Mouse (Mus musculus) adrenal gland, adult 18-20 months (tissue): ENCODE results near the gene Gstm7. TPM values are rescaled to one million over a fixed set of nuclear protein-coding genes. Genes with fewer than 3 reads are reported as not detected.
"Not testable (repeated sequence)": the region's sequence is repeated elsewhere in the genome, so short reads cannot be mapped to it uniquely, and the experiment has no call there.

ENCODE experiments used
- DNase-seq, 2 experiments: peaks; one replicate each; pipeline ENCODE4 v3.0.0; 2021 to 2022; ENCODE audit warnings: low spot score in 2 of 2
- total RNA-seq, 2 experiments: library from RNA; stranded (reverse); gene quantifications; 1 replicate in 1 of 2; 2 replicates in 1 of 2; pipeline ENCODE4 v1.2.3; 2021

Gene Gstm7
- total RNA-seq, 2 experiments from 2014 or later, result 143 to 179 TPM

DNA sequence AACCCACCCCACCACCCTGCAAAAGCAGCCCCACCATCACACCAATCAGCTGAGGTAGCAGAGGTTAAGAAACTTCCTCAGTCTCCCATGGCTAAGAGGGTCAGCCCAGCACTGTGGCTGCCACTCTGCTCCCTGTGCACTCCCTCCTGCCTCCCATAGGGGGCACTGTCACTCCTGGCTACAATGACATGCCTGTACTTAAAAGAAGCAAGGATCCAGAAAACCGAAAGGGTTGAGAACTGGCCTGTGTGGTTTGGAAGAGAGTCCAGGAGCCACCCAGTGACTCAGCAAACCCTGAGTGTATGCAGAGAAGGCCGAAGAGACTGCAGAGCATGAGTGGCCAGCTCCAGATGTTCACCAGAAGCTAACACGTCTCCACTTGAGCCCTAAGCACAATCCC, 7.8 kb upstream of the Gstm7 start:
- peak; percentile 69 to 72 for DNase-seq

- no peak for DNase-seq
Observed at GRCm38 (mm10) chr3:107935888-107936287, 4.3 kb upstream of the Gstm7 start.

DNA sequence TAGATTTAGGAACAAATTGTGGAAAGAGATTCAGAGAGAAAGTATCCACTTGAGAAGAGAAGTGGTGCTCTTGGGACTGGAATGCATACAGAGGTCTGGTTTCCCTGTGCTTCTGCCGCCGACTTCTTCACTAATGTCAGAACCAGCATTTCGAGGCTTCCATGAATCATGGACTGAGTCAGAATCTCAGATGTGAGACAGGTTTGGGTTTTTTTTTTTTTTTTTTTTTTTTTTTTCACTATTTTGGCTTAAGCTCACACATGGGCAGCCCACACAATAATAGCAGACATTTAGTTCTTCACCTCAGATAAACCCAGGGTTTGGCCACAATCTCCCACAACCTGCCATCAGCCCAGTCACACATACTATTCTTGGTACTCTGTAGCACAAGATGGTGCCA, 3.7 kb upstream of the Gstm7 start:
- DNase-seq, result no peak

DNA sequence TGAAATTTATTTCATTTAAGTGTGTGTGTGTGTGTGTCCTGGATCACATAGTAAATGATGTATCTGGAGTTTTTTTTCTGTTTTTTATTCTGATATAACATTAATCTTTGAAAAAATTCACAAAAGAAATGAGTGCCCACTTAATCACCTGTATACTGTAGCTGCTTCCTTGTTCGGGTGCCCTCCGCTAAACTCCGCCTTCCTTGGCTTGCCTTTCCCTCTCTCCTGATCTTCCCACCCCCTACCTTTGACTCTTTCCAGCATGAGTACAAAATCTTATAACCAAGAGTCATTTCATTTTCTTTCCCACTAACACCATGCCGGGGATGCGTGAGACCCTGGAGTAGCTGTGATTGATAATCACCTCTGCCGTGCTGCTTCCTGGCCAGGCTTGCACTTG, 511 bp upstream of the Gstm7 start:
- DNase-seq, result no peak

DNA sequence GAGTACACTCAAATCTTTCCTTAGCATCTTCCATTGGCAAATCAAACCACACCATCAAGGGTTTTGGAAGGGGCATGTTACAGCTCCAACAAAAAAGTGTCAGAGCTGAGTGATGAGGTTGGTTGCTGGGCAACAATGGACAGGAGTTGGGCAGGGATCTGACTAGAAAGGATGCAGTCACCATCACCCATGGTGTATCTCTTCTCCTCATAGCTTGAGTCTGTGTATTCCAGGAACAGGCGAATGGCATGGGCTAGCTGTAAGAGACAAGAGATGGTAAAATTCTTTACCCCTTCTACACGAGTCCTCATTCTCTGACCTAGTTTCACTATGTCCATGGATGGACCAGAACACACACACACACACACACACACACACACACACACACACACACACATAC, 483 bp downstream of the Gstm7 start:
- no peak for DNase-seq

DNA sequence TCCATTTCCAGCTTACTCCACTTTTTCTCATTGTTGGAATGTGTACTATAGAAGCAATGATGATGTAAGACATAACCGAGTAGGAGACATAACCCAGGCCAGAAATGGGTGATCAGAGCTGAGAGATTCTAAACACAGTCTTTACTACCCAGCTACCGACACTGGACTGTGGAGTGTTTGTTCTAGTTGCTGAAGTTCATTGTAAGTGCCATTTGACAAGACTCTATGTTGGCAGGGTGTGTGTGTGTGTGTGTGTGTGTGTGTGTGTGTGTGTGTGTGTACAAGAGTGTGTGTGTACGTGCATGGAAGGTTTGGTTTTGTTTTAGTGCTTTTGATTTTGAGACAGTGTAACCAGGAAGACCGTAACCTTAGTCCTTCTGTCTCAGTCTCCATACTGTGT, 1.9 kb downstream of the Gstm7 start:
- DNase-seq, result no peak

- no peak for DNase-seq
Observed at GRCm38 (mm10) chr3:107929243-107929642, 2.4 kb downstream of the Gstm7 start.

- no peak for DNase-seq
Observed at GRCm38 (mm10) chr3:107928691-107929090, 2.9 kb downstream of the Gstm7 start.

DNA sequence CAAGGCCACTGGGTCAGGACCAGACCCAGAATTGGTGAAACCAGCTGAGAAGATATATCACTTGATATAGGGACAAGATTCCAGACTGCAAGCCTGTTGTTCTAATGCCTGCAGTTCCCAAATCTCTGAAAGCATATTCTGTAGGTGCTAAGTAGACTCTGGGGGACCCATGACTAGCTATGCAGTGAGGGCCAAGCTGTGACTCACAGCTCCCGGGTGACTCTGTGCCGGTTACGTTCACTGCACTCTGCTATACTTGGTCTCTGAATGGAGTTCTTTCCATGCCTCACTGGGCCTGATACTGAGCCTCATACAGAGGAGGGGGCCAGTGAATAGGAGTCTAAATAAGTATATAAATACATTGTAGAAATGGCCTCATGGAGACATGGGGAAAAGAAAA, 3.8 kb downstream of the Gstm7 start:
- DNase-seq, result no peak

- DNase-seq, result no peak
Observed at GRCm38 (mm10) chr3:107925335-107925734, 6.3 kb downstream of the Gstm7 start.

GRCm38 (mm10) chr3:107920348-107920747, 11.3 kb downstream of the Gstm7 start:
- no peak for DNase-seq

GRCm38 (mm10) chr3:107917783-107918408, 13.7 kb downstream of the Gstm7 start:
- DNase-seq, result peak; percentile 46 to 55

DNA sequence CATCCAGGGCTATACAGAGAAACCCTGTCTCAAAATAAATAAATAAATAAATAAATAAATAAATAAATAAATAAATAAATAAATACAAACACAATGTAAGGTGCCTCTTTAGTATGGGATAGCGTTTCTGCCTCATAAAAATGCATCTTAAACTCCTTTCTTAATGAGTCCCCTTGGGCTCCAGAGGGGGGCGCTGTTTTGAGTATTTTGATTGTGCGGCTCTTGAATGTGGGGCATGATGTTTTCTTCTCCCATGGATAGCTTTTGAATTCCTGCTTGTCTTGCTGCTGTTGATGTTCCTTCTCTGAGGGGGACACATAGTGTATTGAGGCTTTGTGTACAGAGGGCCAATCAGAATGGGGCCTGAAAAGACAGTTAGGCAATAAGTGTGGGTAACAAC, 14.5 kb downstream of the Gstm7 start:
- no peak for DNase-seq

DNA sequence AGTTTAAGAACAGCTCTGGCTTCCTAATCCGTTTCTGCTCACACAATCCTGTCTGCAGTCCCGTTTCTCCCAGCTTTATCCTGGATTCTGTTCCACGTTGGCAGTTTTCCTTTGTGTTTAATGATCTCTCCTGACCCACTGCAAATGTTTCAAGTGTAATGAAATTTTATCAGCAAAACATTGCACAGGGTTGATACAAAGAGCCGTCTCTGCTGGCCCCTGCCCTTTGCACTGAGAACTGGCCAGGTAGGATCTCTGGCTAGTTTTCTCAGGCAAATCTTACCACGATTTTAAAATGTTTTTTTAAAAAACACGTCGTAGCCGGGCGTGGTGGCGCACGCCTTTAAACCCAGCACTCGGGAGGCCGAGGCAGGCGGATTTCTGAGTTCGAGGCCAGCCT, 14.9 kb downstream of the Gstm7 start:
- no peak for DNase-seq

- no peak for DNase-seq
Observed at GRCm38 (mm10) chr3:107905942-107906341, 25.7 kb downstream of the Gstm7 start.

DNA sequence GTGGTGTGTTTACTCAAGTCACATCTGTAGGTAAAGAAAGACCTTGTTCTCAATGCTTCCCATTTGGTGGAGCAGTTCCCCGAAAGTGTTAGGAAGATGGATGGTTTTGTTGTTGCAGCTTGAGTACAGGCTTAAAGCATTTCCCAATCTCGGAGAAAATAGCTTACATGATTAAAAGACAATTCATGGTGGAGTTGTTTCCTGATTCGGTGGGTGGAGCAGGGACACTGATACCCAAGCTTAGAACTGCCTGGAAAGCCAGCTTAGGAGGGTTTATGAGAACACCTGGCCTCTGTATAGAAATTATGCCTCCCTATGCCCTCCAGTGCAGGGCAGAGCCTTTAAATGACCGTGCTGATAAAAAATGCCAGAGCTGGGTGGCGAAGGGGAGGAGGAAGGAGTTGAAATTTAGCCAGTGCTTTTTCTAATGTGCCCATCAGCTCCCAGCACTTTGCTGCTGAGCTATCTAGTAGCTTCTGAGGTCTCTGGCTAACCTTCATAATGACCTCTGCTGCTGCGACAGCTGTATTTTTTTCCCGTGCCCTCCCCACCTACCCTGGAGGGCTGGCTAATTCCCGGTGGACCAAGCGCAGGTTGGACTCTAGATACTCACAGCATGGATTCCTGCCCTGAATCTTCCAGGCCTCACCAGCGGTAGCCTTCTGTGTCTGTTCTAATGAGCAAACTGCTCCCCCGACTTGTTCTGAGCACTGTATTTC, 30.5 kb downstream of the Gstm7 start:
- no peak for DNase-seq

DNA sequence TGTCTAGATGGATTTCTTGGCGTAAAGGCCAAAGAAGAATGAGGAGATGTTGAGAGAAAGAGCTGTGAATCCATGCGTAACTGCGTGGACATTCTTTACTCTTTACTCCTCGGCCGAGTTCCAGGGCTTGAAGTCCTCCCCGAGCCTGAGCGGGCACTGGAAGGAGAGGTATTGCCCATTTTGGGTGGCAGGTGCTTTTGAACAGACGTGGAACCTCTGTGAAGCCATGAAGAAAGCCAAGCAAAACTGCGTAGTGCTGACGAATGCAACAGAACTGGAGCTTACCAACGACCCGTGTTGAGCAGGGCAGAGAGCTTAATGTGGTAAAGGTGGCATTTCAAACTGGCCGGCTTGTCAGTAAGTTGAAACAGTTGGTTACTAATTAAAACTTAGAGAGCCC, 32.9 kb downstream of the Gstm7 start:
- no peak for DNase-seq

DNA sequence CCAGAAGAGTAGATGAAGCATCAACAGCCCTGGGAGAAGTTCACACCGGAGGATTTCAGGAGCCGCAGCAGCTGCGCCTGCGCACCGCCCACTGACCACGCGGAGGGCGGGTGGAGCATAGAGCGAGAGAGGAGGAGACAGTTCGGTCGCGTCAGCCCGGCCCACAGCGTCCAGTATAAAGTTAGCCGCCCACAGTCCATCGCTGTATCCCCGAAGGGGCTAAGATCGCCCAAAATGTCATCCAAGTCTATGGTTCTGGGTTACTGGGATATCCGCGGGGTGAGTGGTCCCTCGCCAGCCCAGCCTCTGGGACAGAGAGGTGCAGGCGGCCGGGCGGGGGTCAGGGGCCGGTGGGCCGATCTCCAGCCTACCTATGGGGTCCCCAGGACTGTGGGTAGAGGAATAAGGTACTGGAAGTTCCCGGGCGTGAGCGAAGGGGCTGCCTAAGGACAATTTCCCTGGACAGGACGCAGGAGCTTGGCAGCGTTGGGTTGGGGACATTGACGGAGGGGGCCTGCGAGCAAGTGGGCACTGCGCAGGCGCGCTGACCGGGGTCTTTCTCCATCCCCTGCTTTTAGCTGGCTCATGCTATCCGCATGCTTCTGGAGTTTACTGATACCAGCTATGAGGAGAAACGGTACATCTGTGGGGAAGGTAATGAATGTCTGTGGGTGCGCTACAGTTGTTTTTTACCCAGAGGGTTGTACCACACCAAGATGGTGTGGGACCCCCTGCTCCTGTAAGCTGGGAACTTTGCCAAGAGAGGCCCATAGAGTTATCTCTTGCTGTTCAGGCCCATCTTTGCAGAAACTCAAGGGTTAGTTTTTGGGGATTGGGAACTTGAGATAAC, 35.7 kb downstream of the Gstm7 start, which contains the start of gene Gstm5:
Gene Gstm5 (plus strand): TSS at position 102 of the 850 bp plus-strand sequence.
- DNase-seq, result peak; percentile 78 to 80

GRCm38 (mm10) chr3:107895194-107895719, 36.4 kb downstream of the Gstm7 start:
- DNase-seq, result no peak

DNA sequence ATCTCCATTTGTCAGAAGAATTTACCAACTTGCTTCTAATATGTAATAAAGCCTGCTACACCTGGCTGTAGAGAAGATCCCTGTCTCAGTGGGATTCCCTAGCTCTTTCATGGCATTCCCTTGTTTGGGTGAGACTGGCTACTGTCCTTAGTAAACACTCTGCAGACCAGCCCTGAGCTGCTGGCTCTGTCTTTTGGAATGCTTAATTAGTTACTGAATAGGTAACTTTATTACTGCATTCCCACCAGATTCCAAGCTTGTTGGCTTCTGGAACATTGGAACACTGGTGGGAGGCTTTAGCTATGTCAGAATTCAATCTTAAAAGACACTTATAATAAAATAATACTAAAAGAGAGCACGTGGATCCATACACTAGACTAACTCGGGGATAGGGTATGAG, 42.4 kb downstream of the Gstm7 start:
- DNase-seq, result not testable (repeated sequence)

- no peak for DNase-seq
Observed at GRCm38 (mm10) chr3:107887674-107888495, 43.7 kb downstream of the Gstm7 start.
